Mouse (Mus musculus) MEL (cell line): ENCODE data around the gene Grn. TPM values are rescaled to one million over a fixed set of nuclear protein-coding genes. Genes with fewer than 3 reads are reported as not detected.

Experiments
- DNase-seq: peaks from one replicate; pipeline ENCODE4 v3.0.0; 2011; ENCODE audit warnings: low read depth, low spot score
- H3K27ac ChIP-seq: 2 replicates; pipeline ENCODE4 v1.5.1; 2012; ENCODE audit warnings: low read depth, mild to moderate bottlenecking, control low read depth, low read length, moderate library complexity; ENCODE audit not compliant: control insufficient read depth
- H3K27me3 ChIP-seq, 2 experiments: fragments of 150-350 bp in 1 of 2; sonication (generic) in 1 of 2; 2 replicates each; pipeline ENCODE4 v1.6.1; 2012; ENCODE audit warnings: low read length in 2 of 2, mild to moderate bottlenecking in 2 of 2, improper control_type of control experiment in 1 of 2, moderate library complexity in 1 of 2; ENCODE audit not compliant: insufficient read depth in 2 of 2, control insufficient read depth in 1 of 2
- H3K36me3 ChIP-seq, 2 experiments: 2 replicates each; pipeline ENCODE4 v1.6.1; 2012 to 2014; ENCODE audit warnings: low read length in 2 of 2, improper control_type of control experiment in 1 of 2, inconsistent platforms in 1 of 2, mild to moderate bottlenecking in 1 of 2; ENCODE audit not compliant: insufficient read depth in 2 of 2, control insufficient read depth in 1 of 2
- H3K4me1 ChIP-seq, 2 experiments: fragments of 150-350 bp in 1 of 2; sonication (generic) in 1 of 2; 2 replicates each; pipeline ENCODE4 v1.6.1; 2012; ENCODE audit warnings: low read length in 2 of 2, improper control_type of control experiment in 1 of 2, mild to moderate bottlenecking in 1 of 2; ENCODE audit not compliant: insufficient read depth in 2 of 2, control insufficient read depth in 1 of 2
- H3K4me3 ChIP-seq, 2 experiments: fragments of 150-350 bp in 1 of 2; sonication (generic) in 1 of 2; 2 replicates each; pipeline ENCODE4 v1.5.1; 2012; ENCODE audit warnings: low read depth in 2 of 2, low read length in 2 of 2, mild to moderate bottlenecking in 2 of 2, moderate library complexity in 2 of 2, control low read depth in 1 of 2, improper control_type of control experiment in 1 of 2; ENCODE audit not compliant: control insufficient read depth in 1 of 2, insufficient read depth in 1 of 2
- H3K79me2 ChIP-seq: 2 replicates; pipeline ENCODE4 v1.6.1; 2012; ENCODE audit warnings: mild to moderate bottlenecking, low read length, moderate library complexity; ENCODE audit not compliant: control insufficient read depth, poor library complexity, insufficient read depth
- H3K9ac ChIP-seq: 2 replicates; pipeline ENCODE4 v1.6.1; 2012; ENCODE audit warnings: low read depth, mild to moderate bottlenecking, control low read depth, low read length, moderate library complexity; ENCODE audit not compliant: control insufficient read depth, poor library complexity, severe bottlenecking
- H3K9me3 ChIP-seq: fragments of 150-350 bp; sonication (generic); replicated peaks from 2 replicates; pipeline ENCODE4 v1.6.1; 2012; ENCODE audit warnings: mild to moderate bottlenecking, low read length, improper control_type of control experiment, moderate library complexity; ENCODE audit not compliant: insufficient read depth
- CHD1 ChIP-seq: IDR thresholded peaks from 2 replicates; pipeline ENCODE4 v1.6.1; 2012; ENCODE audit warnings: low read depth, mild to moderate bottlenecking, inconsistent platforms, low read length, improper control_type of control experiment
- CHD2 ChIP-seq: IDR thresholded peaks from 2 replicates; pipeline ENCODE4 v1.6.1; 2011; ENCODE audit warnings: low read length, improper control_type of control experiment
- E2F4 ChIP-seq: IDR thresholded peaks from 2 replicates; pipeline ENCODE4 v1.6.1; 2011; ENCODE audit warnings: low read depth, low read length, improper control_type of control experiment, borderline replicate concordance
- EP300 ChIP-seq, 2 experiments: IDR thresholded peaks; 2 replicates each; pipeline ENCODE4 v1.6.1; 2011; ENCODE audit warnings: improper control_type of control experiment in 2 of 2, low read length in 2 of 2, low read depth in 1 of 2, mild to moderate bottlenecking in 1 of 2
- ETS1 ChIP-seq: IDR thresholded peaks from 2 replicates; pipeline ENCODE4 v1.6.1; 2012; ENCODE audit warnings: low read depth, mild to moderate bottlenecking, inconsistent platforms, low read length, improper control_type of control experiment, moderate library complexity
- GATA1 ChIP-seq: IDR thresholded peaks from 2 replicates; pipeline ENCODE4 v1.6.1; 2011; ENCODE audit warnings: low read depth, low read length, improper control_type of control experiment
- HCFC1 ChIP-seq: IDR thresholded peaks from 2 replicates; pipeline ENCODE4 v1.6.1; 2012; ENCODE audit warnings: low read depth, mild to moderate bottlenecking, inconsistent platforms, low read length, improper control_type of control experiment, moderate library complexity
- JUND ChIP-seq: IDR thresholded peaks from 2 replicates; pipeline ENCODE4 v1.6.1; 2011; ENCODE audit warnings: low read depth, mild to moderate bottlenecking, improper control_type of control experiment, low read length
- KAT2A ChIP-seq: conservative IDR thresholded peaks from 2 replicates; pipeline ENCODE4 v1.6.1; 2012; ENCODE audit warnings: low read depth, low read length, improper control_type of control experiment, inconsistent platforms
- MAFK ChIP-seq: IDR thresholded peaks from 2 replicates; pipeline ENCODE4 v1.6.1; 2011; ENCODE audit warnings: low read depth, mild to moderate bottlenecking, low read length, improper control_type of control experiment, borderline replicate concordance
- MAZ ChIP-seq: IDR thresholded peaks from 2 replicates; pipeline ENCODE4 v1.6.1; 2012; ENCODE audit warnings: low read depth, mild to moderate bottlenecking, inconsistent platforms, low read length, improper control_type of control experiment
- MXI1 ChIP-seq: IDR thresholded peaks from 2 replicates; pipeline ENCODE4 v1.6.1; 2011; ENCODE audit warnings: mild to moderate bottlenecking, low read depth, low read length, improper control_type of control experiment
- MYB ChIP-seq: IDR thresholded peaks from 2 replicates; pipeline ENCODE4 v1.6.1; 2011; ENCODE audit warnings: mild to moderate bottlenecking, low read depth, low read length, improper control_type of control experiment
- NELFE ChIP-seq: IDR thresholded peaks from 2 replicates; pipeline ENCODE4 v1.6.1; 2011; ENCODE audit warnings: low read depth, low read length, improper control_type of control experiment
- NRF1 ChIP-seq: IDR thresholded peaks from 2 replicates; pipeline ENCODE4 v1.6.1; 2014; ENCODE audit warnings: low read depth, mild to moderate bottlenecking, inconsistent platforms, low read length, improper control_type of control experiment, moderate library complexity; ENCODE audit not compliant: poor library complexity, insufficient read depth, severe bottlenecking
- POLR2A ChIP-seq, 2 experiments: IDR thresholded peaks; 2 replicates each; pipeline ENCODE4 v1.6.1; 2011 to 2012; ENCODE audit warnings: low read length in 2 of 2, mild to moderate bottlenecking in 2 of 2, control low read depth in 1 of 2, improper control_type of control experiment in 1 of 2, low read depth in 1 of 2, moderate library complexity in 1 of 2; ENCODE audit not compliant: control insufficient read depth in 1 of 2, insufficient read depth in 1 of 2, poor library complexity in 1 of 2
- RAD21 ChIP-seq: IDR thresholded peaks from 2 replicates; pipeline ENCODE4 v1.6.1; 2011; ENCODE audit warnings: mild to moderate bottlenecking, low read depth, low read length, improper control_type of control experiment
- SMC3 ChIP-seq: IDR thresholded peaks from 2 replicates; pipeline ENCODE4 v1.6.1; 2011; ENCODE audit warnings: low read depth, low read length, improper control_type of control experiment
- TBP ChIP-seq: IDR thresholded peaks from 2 replicates; pipeline ENCODE4 v1.8.0; 2011; ENCODE audit warnings: low read depth, low read length, improper control_type of control experiment
- UBTF ChIP-seq: IDR thresholded peaks from 2 replicates; pipeline ENCODE4 v1.6.1; 2012; ENCODE audit warnings: low read depth, mild to moderate bottlenecking, inconsistent platforms, low read length, improper control_type of control experiment, moderate library complexity, borderline replicate concordance; ENCODE audit not compliant: insufficient read depth
- ZKSCAN1 ChIP-seq: IDR thresholded peaks from 2 replicates; pipeline ENCODE4 v1.6.1; 2012; ENCODE audit warnings: low read depth, mild to moderate bottlenecking, inconsistent platforms, low read length, improper control_type of control experiment, moderate library complexity
- ZMIZ1 ChIP-seq: IDR thresholded peaks from 2 replicates; pipeline ENCODE4 v1.6.1; 2012; ENCODE audit warnings: low read depth, mild to moderate bottlenecking, inconsistent platforms, low read length, improper control_type of control experiment, moderate library complexity
- ZNF384 ChIP-seq: IDR thresholded peaks from 2 replicates; pipeline ENCODE4 v1.6.1; 2012; ENCODE audit warnings: low read depth, mild to moderate bottlenecking, inconsistent platforms, low read length, improper control_type of control experiment
- polyA plus RNA-seq, 2 experiments: library from polyadenylated mRNA; stranded (reverse) in 1 of 2; unstranded in 1 of 2; fragments of >175 nt in 1 of 2; fragments of >200 nt in 1 of 2; gene quantifications; 2 replicates each; pipeline versions ENCODE4 v1.2.1 to v1.2.4; 2012; ENCODE audit warnings: low replicate concordance in 2 of 2, low read depth in 1 of 2; ENCODE audit not compliant: insufficient read length in 2 of 2, insufficient read depth in 1 of 2, missing spikeins in 1 of 2
- total RNA-seq: library from RNA; depleted of rRNA; stranded (reverse); fragments of 300-350 nt; gene quantifications from 2 replicates; pipeline ENCODE4 v1.2.3, GENCODE M21; 2012

The Grn gene
- total and polyA plus RNA-seq, 3 experiments: 14.7 to 42.1 TPM; not detected in 1

DNA sequence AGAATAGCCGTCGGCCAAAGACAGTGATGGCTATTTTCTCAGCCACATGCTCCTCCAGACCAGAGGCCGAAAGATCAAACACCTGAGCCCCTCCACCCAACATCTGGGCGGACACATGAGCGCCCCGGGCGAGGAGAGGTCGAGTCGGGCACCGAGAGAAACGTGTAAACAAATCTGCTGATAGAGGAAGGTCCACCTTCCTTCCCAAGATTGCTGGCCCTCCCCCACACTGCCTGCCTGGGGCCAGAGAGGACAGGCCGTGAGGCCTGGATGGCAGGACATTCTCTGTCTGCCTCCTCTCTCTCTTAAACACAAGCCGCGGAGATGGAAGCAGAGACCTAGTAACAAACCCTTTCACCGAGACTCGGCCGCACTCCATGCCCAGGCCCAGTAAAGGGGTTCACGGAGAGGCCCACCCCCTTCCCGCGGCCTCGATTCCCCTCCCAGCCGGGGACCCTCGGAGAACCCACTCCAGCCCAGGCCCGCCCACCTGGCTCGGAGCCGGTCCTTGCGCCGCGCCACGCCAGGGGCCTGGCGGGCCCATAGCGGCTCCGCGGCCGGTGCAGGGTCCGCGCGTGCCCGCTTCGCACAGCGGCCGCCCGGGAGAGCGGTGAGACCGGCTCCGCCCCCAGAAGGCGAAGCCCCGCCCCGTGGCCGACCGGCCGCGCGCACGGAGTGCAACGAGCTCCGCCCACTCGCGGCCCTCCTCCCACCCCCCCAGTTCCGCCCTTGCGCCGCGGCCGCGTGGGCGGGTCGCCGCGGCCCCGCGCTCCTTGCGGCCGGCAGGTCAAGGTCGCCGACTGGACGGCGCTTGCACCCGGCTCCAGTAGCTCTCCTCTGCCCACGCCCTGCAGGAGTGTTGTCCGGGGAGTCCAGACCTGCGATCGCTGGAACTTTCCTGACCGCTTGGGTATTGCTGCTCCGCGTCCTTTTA lies 22.9 kb upstream of the Grn start (continued):
- TF ChIP-seq EP300 (IDR thresholded peaks at IDR 0.05; ENCODE audit: low read depth in 1 of 2, low read length in 2 of 2): peak; percentile 29 to 48; a peak in 2 of 4 replicates
- peak; percentile 58; the same call in 1 of the 2 replicates for TF ChIP-seq HCFC1
- 0 out of 2 replicates have a peak, but pooled peaks have one; percentile 20 for TF ChIP-seq ZNF384
- TF ChIP-seq UBTF: peak; percentile 74; the same call in 1 of the 2 replicates
- no peak for TF ChIP-seq ETS1
- peak; percentile 85 for TF ChIP-seq NELFE
- no peak for TF ChIP-seq ZKSCAN1

DNA sequence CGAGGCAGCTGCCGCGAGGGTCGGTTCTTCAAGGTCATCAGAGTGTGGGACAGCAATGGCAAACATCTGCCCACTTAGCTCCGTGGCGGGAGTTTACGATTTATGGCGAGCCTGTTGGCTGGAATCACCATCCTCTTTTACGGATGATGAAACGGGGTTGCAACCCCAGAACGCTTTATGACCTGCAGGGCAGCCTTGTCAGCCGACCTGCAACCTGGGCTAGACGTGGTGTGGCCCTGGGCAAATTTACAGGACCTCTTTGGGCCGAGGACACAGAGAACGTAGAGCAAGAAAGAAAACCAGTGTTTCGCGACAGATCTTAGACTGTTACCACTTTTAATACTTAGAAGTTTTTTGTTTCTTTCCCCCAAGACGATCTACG lies 22.3 kb upstream of the Grn start, which contains the start of gene Slc25a39:
Slc25a39 (minus strand) TSS at position 113 of the 382 bp plus-strand sequence.
- Histone ChIP-seq H3K4me1 (peaks cover 11 to 22% of the 10 kb centered on the region in 2 experiments), H3K27me3 (no peaks in the 10 kb centered on the region), H3K36me3 (peaks cover 0 to 14% of the 10 kb centered on the region in 2 experiments; a peak in 2 of 4 replicates), H3K79me2 (peaks cover 19% of the 10 kb centered on the region), H3K9me3 (no peaks in the 10 kb centered on the region), H3K9ac (peak within 1 kb of the TSS; percentile 87), H3K4me3 (peak within 1 kb of the TSS; percentile 80 to 92), H3K27ac (peak within 1 kb of the TSS; percentile 97)
- TF ChIP-seq MYB: no peak
- no peak; the same call in 1 of the 2 replicates for TF ChIP-seq UBTF
- no peak for TF ChIP-seq ETS1
- no peak for TF ChIP-seq RAD21
- TF ChIP-seq EP300 (IDR thresholded peaks at IDR 0.05; ENCODE audit: low read depth in 1 of 2, low read length in 2 of 2): no peak
- no peak for TF ChIP-seq CHD2
- peak; percentile 14 to 77; a peak in 2 of 4 replicates for TF ChIP-seq POLR2A (IDR thresholded peaks at IDR 0.05; ENCODE audit: control insufficient read depth in 1 of 2, insufficient read depth in 1 of 2, low read depth in 1 of 2, low read length in 2 of 2, poor library complexity in 1 of 2)
- TF ChIP-seq E2F4: no peak; the same call in 1 of the 2 replicates
- 0 out of 2 replicates have a peak, but pooled peaks have one; percentile 33 for TF ChIP-seq TBP
- TF ChIP-seq NRF1: no peak
- peak; percentile 51; the same call in 1 of the 2 replicates for TF ChIP-seq KAT2A
- TF ChIP-seq ZMIZ1: no peak
- peak; percentile 13; the same call in 1 of the 2 replicates for TF ChIP-seq MAZ
- TF ChIP-seq MXI1: no peak
- TF ChIP-seq MAFK: no peak
- TF ChIP-seq JUND: no peak
- no peak for TF ChIP-seq GATA1
- TF ChIP-seq CHD1: peak; percentile 98
- TF ChIP-seq SMC3: no peak
- peak; percentile 90 for DNase-seq
